Mouse (Mus musculus): ENCODE data around the gene Mrpl22. TPM values are rescaled to one million over a fixed set of nuclear protein-coding genes. Genes with fewer than 3 reads are reported as not detected.

Mrpl22 gene
- polyA plus RNA-seq, 1 experiment, result 95.3 TPM

DNA sequence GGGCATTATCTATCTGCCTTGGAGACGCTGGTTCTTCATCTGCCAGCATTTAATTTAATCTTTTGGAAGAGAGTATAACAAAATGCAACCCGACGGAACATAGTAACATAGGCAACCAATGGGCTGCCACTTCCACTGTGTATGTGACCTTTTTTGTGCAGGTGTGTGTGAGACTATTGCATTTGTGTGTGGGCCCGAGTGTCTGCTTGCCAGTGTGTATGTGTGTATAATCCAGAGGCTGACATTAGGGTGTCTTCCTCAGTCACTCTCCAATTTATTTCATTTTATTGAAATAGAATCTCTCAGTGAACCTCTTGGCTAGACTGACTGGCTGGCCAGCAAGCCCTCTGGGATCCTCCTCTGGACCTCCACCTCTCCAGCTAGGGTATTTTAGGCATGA is 28.8 kb downstream of the Mrpl22 start:
- no peak overlapping the region for H3K4me2 ChIP-seq (ENCODE audit: low read depth)
- no peaks in the 10 kb centered on the region for H3K36me3 ChIP-seq (ENCODE audit: control insufficient read depth, insufficient read depth)
- peak overlapping the region; percentile 39 for H3K4me3 ChIP-seq

DNA sequence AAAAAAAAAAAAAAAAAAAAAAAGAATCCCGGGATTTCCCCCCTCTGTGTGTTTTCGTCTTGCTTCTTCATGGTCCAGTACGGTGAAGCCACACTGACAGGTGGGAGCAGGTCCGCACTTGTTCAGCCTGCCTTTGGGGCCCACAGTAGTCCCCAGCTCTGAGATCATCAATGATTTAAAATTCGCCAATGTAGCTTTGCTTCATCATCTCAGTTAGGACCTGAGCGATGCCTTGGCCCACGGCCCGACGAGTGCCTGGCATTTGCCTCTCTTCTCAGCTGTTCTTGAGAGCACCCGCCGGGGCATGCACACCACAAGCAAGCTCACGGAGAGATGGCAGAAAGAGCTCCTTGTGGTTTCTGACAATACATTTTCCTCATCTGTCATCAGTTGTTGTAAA is 29.6 kb downstream of the Mrpl22 start:
- no peak overlapping the region for H3K4me3 ChIP-seq
- peak overlapping the region; percentile 50 for H3K4me2 ChIP-seq (ENCODE audit: low read depth)
- H3K27me3 ChIP-seq (ENCODE audit: control insufficient read depth, insufficient read depth, insufficient read length), result peaks cover 5% of the 10 kb centered on the region
- H3K36me3 ChIP-seq (ENCODE audit: control insufficient read depth, insufficient read depth), result no peaks in the 10 kb centered on the region
- no peak overlapping the region for H3ac ChIP-seq (ENCODE audit: control insufficient read depth, insufficient read length)
- no peak for TF ChIP-seq E2F4 (IDR thresholded peaks at IDR 0.05; ENCODE audit: insufficient read depth)
- peak; percentile 52 to 88 (median 68) for TF ChIP-seq MYOG (IDR thresholded peaks at IDR 0.05; ENCODE audit: control insufficient read depth in 1 of 3, insufficient read depth in 1 of 3, insufficient read length in 2 of 3, low read depth in 2 of 3)
- peak in 2 of 3 experiments; percentile 38 to 57 for TF ChIP-seq MYOD1 (IDR thresholded peaks at IDR 0.05; ENCODE audit: control insufficient read depth in 1 of 3, insufficient read length in 2 of 3, low read depth in 2 of 3)
- no peaks in the 10 kb centered on the region for H3K79me2 ChIP-seq (ENCODE audit: control insufficient read depth, insufficient read depth)

More for the DNA sequence above, 28.8 kb downstream of the Mrpl22 start:
- no peak overlapping the region for H3ac ChIP-seq (ENCODE audit: control insufficient read depth, insufficient read length)
- H3K27me3 ChIP-seq (ENCODE audit: control insufficient read depth, insufficient read depth, insufficient read length), result peaks cover 5% of the 10 kb centered on the region
- TF ChIP-seq REST (IDR thresholded peaks at IDR 0.05; ENCODE audit: insufficient read depth, insufficient read length) (no peak), USF1 (IDR thresholded peaks at IDR 0.05; ENCODE audit: low read depth) (no peak), TCF12 (IDR thresholded peaks at IDR 0.05; ENCODE audit: insufficient read depth, poor library complexity, severe bottlenecking) (no peak), POLR2A (IDR thresholded peaks at IDR 0.05; ENCODE audit: insufficient read length, low read depth) (no peak), CEBPB (IDR thresholded peaks at IDR 0.05; ENCODE audit: insufficient read depth, poor library complexity, severe bottlenecking) (no peak), SRF (IDR thresholded peaks at IDR 0.05; ENCODE audit: control insufficient read depth, insufficient read length, low read depth) (no peak), E2F4 (IDR thresholded peaks at IDR 0.05; ENCODE audit: insufficient read depth) (no peak), POLR2AphosphoS2 (IDR thresholded peaks at IDR 0.05; ENCODE audit: insufficient read length, low read depth) (no peak), TCF3 (IDR thresholded peaks at IDR 0.05; ENCODE audit: insufficient read length, low read depth) (no peak), MYOD1 (IDR thresholded peaks at IDR 0.05; ENCODE audit: control insufficient read depth in 1 of 3, insufficient read length in 2 of 3, low read depth in 2 of 3) (no peak), MYOG (IDR thresholded peaks at IDR 0.05; ENCODE audit: control insufficient read depth in 1 of 3, insufficient read depth in 1 of 3, insufficient read length in 2 of 3, low read depth in 2 of 3) (no peak), MAX (IDR thresholded peaks at IDR 0.05; ENCODE audit: low read depth) (no peak)
- H3K79me2 ChIP-seq (ENCODE audit: control insufficient read depth, insufficient read depth), result no peaks in the 10 kb centered on the region

DNA sequence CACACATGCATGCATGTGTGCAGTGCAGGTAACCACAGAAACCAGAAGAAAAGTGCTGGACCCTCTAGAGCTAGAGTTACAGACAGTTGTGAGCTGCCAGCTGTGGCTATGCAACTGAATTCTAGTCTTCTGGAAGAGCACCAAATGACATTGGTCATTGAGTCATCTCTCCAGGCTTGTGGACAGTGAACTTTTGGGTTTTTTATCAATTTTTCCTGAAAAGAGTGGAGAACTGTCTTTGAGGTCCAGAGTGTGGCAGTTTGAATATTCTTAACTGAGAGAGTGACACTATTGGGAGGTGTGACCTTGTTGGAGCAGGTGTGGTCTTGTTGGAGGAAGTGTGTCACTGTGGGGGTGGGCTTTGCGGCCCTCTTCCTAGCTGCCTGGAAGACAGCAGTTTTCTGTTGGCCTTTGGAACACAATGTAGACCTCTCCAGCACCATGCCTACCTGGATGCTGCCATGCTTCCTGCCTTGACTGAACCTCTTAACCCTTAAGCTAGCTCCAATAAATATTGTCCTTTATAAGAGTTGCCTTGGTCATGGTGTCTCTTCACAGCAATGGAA is 38.9 kb downstream of the Mrpl22 start:
- TF ChIP-seq POLR2AphosphoS2 (IDR thresholded peaks at IDR 0.05; ENCODE audit: insufficient read length, low read depth) (no peak), MAX (IDR thresholded peaks at IDR 0.05; ENCODE audit: low read depth) (no peak), TCF12 (IDR thresholded peaks at IDR 0.05; ENCODE audit: insufficient read depth, poor library complexity, severe bottlenecking) (no peak), SRF (IDR thresholded peaks at IDR 0.05; ENCODE audit: control insufficient read depth, insufficient read length, low read depth) (no peak), CEBPB (IDR thresholded peaks at IDR 0.05; ENCODE audit: insufficient read depth, poor library complexity, severe bottlenecking) (no peak), E2F4 (IDR thresholded peaks at IDR 0.05; ENCODE audit: insufficient read depth) (no peak), POLR2A (IDR thresholded peaks at IDR 0.05; ENCODE audit: insufficient read length, low read depth) (no peak), MYOG (IDR thresholded peaks at IDR 0.05; ENCODE audit: control insufficient read depth in 1 of 3, insufficient read depth in 1 of 3, insufficient read length in 2 of 3, low read depth in 2 of 3) (no peak), REST (IDR thresholded peaks at IDR 0.05; ENCODE audit: insufficient read depth, insufficient read length) (no peak), MYOD1 (IDR thresholded peaks at IDR 0.05; ENCODE audit: control insufficient read depth in 1 of 3, insufficient read length in 2 of 3, low read depth in 2 of 3) (no peak), TCF3 (IDR thresholded peaks at IDR 0.05; ENCODE audit: insufficient read length, low read depth) (no peak), USF1 (IDR thresholded peaks at IDR 0.05; ENCODE audit: low read depth) (no peak)
- Histone ChIP-seq H3K4me2 (ENCODE audit: low read depth) (peak overlapping the region; percentile 58), H3K36me3 (ENCODE audit: control insufficient read depth, insufficient read depth) (no peaks in the 10 kb centered on the region), H3K4me3 (no peak overlapping the region), H3ac (ENCODE audit: control insufficient read depth, insufficient read length) (no peak overlapping the region), H3K79me2 (ENCODE audit: control insufficient read depth, insufficient read depth) (no peaks in the 10 kb centered on the region), H3K27me3 (ENCODE audit: control insufficient read depth, insufficient read depth, insufficient read length) (no peaks in the 10 kb centered on the region)

DNA sequence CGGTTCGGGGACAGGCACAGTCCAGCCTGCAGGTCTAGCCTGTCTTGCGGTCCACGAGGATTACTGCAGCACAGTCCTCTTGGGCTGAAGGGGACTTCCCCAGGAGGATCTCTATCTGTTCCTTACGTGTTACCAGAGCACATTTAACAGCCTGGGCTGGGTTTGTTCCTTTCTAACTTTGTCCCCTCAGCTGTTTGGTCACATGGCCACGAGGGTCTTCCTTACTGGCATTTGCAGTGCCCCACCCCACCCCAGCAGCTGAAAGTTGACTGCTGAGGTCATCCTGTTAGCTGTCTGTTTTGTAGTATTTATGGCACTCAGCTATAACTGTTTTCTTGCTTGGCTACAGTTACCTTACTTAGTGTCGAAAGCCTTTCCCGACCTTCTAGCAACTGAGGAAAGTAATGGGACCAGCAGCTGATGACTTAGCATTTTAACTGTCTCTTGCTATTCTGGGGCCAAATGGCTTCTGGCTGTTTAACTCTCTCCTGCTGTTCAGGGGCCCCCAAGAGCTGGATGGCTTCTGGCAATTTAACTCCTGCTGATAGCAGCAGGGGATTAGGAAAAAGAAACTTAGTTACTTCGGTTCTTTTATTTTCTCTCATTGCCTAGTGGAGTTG is 39.7 kb downstream of the Mrpl22 start:
- H3ac ChIP-seq (ENCODE audit: control insufficient read depth, insufficient read length), result no peak overlapping the region
- peak overlapping the region; percentile 58 for H3K4me2 ChIP-seq (ENCODE audit: low read depth)
- no peaks in the 10 kb centered on the region for H3K79me2 ChIP-seq (ENCODE audit: control insufficient read depth, insufficient read depth)
- no peak overlapping the region for H3K4me3 ChIP-seq
- H3K36me3 ChIP-seq (ENCODE audit: control insufficient read depth, insufficient read depth), result no peaks in the 10 kb centered on the region
- no peaks in the 10 kb centered on the region for H3K27me3 ChIP-seq (ENCODE audit: control insufficient read depth, insufficient read depth, insufficient read length)
- TF ChIP-seq USF1 (IDR thresholded peaks at IDR 0.05; ENCODE audit: low read depth), result peak; percentile 79
- peak; percentile 33 to 85 (median 55) for TF ChIP-seq MYOD1 (IDR thresholded peaks at IDR 0.05; ENCODE audit: control insufficient read depth in 1 of 3, insufficient read length in 2 of 3, low read depth in 2 of 3)
- peak; percentile 63 for TF ChIP-seq TCF3 (IDR thresholded peaks at IDR 0.05; ENCODE audit: insufficient read length, low read depth)
- TF ChIP-seq CEBPB (IDR thresholded peaks at IDR 0.05; ENCODE audit: insufficient read depth, poor library complexity, severe bottlenecking), result no peak
- peak in 2 of 3 experiments; percentile 87 to 90 for TF ChIP-seq MYOG (IDR thresholded peaks at IDR 0.05; ENCODE audit: control insufficient read depth in 1 of 3, insufficient read depth in 1 of 3, insufficient read length in 2 of 3, low read depth in 2 of 3)
- TF ChIP-seq TCF12 (IDR thresholded peaks at IDR 0.05; ENCODE audit: insufficient read depth, poor library complexity, severe bottlenecking), result peak; percentile 63

DNA sequence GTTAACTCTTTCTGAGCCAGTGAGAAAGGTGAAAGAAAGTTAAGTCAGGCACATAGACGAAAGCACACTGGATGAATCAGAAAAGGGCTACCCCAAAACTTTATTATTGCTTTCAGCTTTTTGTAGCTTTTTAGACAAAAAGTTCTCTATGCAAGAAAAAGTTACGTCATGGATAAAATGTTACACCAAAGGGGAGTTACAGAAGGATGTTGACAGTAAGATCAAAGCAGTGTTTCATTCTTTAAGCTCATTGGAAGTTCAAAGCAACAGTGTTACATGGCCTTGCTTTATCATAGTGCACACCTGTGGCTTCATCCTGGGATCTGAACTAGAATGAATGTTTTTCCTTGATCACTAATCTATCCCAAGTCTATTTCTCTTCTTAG is 40.2 kb downstream of the Mrpl22 start:
- H3K27me3 ChIP-seq (ENCODE audit: control insufficient read depth, insufficient read depth, insufficient read length), result no peaks in the 10 kb centered on the region
- no peak for TF ChIP-seq TCF3 (IDR thresholded peaks at IDR 0.05; ENCODE audit: insufficient read length, low read depth)
- TF ChIP-seq MAX (IDR thresholded peaks at IDR 0.05; ENCODE audit: low read depth), result no peak
- TF ChIP-seq MYOG (IDR thresholded peaks at IDR 0.05; ENCODE audit: control insufficient read depth in 1 of 3, insufficient read depth in 1 of 3, insufficient read length in 2 of 3, low read depth in 2 of 3), result no peak
- no peak for TF ChIP-seq E2F4 (IDR thresholded peaks at IDR 0.05; ENCODE audit: insufficient read depth)
- no peak overlapping the region for H3K4me3 ChIP-seq
- H3ac ChIP-seq (ENCODE audit: control insufficient read depth, insufficient read length), result no peak overlapping the region
- peak overlapping the region; percentile 58 for H3K4me2 ChIP-seq (ENCODE audit: low read depth)
- H3K36me3 ChIP-seq (ENCODE audit: control insufficient read depth, insufficient read depth), result no peaks in the 10 kb centered on the region
- no peaks in the 10 kb centered on the region for H3K79me2 ChIP-seq (ENCODE audit: control insufficient read depth, insufficient read depth)

All from myocyte (in vitro differentiated cells).